Mouse (Mus musculus) embryonic stem cell, embryonic (primary cell): ENCODE results near the gene Impdh2.

Experiments used
- CTCF ChIA-PET, 4 experiments: fragments of 300-600 bp in 2 of 4; fragments of 350-600 bp in 2 of 4; sonication (Branson Sonifier 250); formaldehyde crosslinking; loops; one replicate each; lab custom pipeline; 2022; ENCODE audit warnings: inconsistent platforms in 2 of 4; lab: Charles Lee
- POLR2A ChIA-PET, 4 experiments: fragments of 300-600 bp in 2 of 4; fragments of 350-600 bp in 2 of 4; sonication (Branson Sonifier 250); formaldehyde crosslinking; loops; one replicate each; lab custom pipeline; 2022; ENCODE audit warnings: antibody characterized with exemption in 4 of 4, inconsistent platforms in 1 of 4; lab: Charles Lee

Impdh2 gene

GRCm38 (mm10) chr9:108560227-108560841 lies at the start of gene Impdh2:
Impdh2 (plus strand) TSS chr9:108560286.
- POLR2A ChIA-PET: interaction anchor here in 3 of 4 experiments (0.5 to 6.9 kb wide), 108 partner anchors 8 to 1733 kb away, joined by 3 to 90 read pairs (median 5); partner anchors contain the start of genes Dalrd3 (in 3 of the 3), Qars (in 3 of the 3), Qrich1 (in 3 of the 3) and Wdr6 (in 3 of the 3)
- CTCF ChIA-PET: interaction anchor here in 2 of 4 experiments (0.5 to 1.7 kb wide), 7 partner anchors 10 to 234 kb away, joined by 3 to 13 read pairs (median 6); partner anchors contain the start of genes Dalrd3 (in 1 of the 2) and Wdr6 (in 1 of the 2)

- POLR2A ChIA-PET: interaction anchor here (0.5 to 12.6 kb wide), 123 partner anchors 8 to 1414 kb away, joined by 3 to 192 read pairs (median 5); partner anchors contain the start of genes Qars (in 4 of the 4), Usp19 (in 4 of the 4), Dalrd3 (in 3 of the 4) and Gpx1 (in 3 of the 4)
- CTCF ChIA-PET: interaction anchor here (0.5 to 1.6 kb wide), 11 partner anchors 9 to 640 kb away, joined by 3 to 6 read pairs (median 3); partner anchors contain the start of genes Qars (in 2 of the 4), Dalrd3 (in 1 of the 4) and Ndufaf3 (in 1 of the 4)
Measured at GRCm38 (mm10) chr9:108516380-108517251, 43.5 kb upstream of the Impdh2 start, which contains the start of gene Qrich1. Qrich1 (plus strand) TSS chr9:108516806.

- ChIA-PET CTCF (interaction anchor here in 2 of 4 experiments (0.6 to 1.6 kb wide), 8 partner anchors 8 to 381 kb away, joined by 3 to 6 read pairs (median 3); partner anchors contain the start of genes Qars (in 2 of the 2) and Ndufaf3 (in 1 of the 2)), POLR2A (interaction anchor here (0.6 to 12.6 kb wide), 130 partner anchors 8 to 1414 kb away, joined by 3 to 192 read pairs (median 5); partner anchors contain the start of genes Qars (in 4 of the 4), Usp19 (in 4 of the 4), Dalrd3 (in 3 of the 4) and Gpx1 (in 3 of the 4))
Measured at GRCm38 (mm10) chr9:108517253-108517930, 42.7 kb upstream of the Impdh2 start.

GRCm38 (mm10) chr9:108517931-108518332 lies 42.2 kb upstream of the Impdh2 start:
- ChIA-PET CTCF (interaction anchor here in 1 of 4 experiments (1.6 kb wide), 1 partner anchor 10 kb away, joined by 6 read pairs; the partner anchor contains the start of gene Qars), POLR2A (interaction anchor here (0.6 to 12.6 kb wide), 88 partner anchors 7 to 1800 kb away, joined by 3 to 192 read pairs (median 6); partner anchors contain the start of genes Usp19 (in 4 of the 4), Dalrd3 (in 3 of the 4), Impdh2 (in 3 of the 4) and Lamb2 (in 3 of the 4))

GRCm38 (mm10) chr9:108521604-108522003 lies 38.5 kb upstream of the Impdh2 start:
- POLR2A ChIA-PET: interaction anchor here in 3 of 4 experiments (0.6 to 12.6 kb wide), 11 partner anchors 11 to 470 kb away, joined by 3 to 192 read pairs (median 4); partner anchors contain the start of genes 1700102P08Rik (in 1 of the 3), Arih2 (in 1 of the 3), Impdh2 (in 1 of the 3) and Pfkfb4 (in 1 of the 3)

GRCm38 (mm10) chr9:108523341-108523740 lies 36.7 kb upstream of the Impdh2 start:
- CTCF ChIA-PET: no interaction called here
- POLR2A ChIA-PET: interaction anchor here in 2 of 4 experiments (1.0 to 12.6 kb wide), 12 partner anchors 10 to 115 kb away, joined by 3 to 192 read pairs (median 4); partner anchors contain the start of genes Usp19 (in 2 of the 2), Dalrd3 (in 1 of the 2), Impdh2 (in 1 of the 2) and Ndufaf3 (in 1 of the 2)

More at GRCm38 (mm10) chr9:108521604-108522003, 38.5 kb upstream of the Impdh2 start:
- CTCF ChIA-PET: no interaction called here

GRCm38 (mm10) chr9:108525400-108525799 lies 34.7 kb upstream of the Impdh2 start:
- ChIA-PET CTCF (interaction anchor here in 2 of 4 experiments (0.8 to 1.7 kb wide), 5 partner anchors 8 to 73 kb away, joined by 3 to 4 read pairs (median 3); partner anchors contain the start of gene Ndufaf3 (in 1 of the 2)), POLR2A (interaction anchor here in 3 of 4 experiments (0.6 to 12.6 kb wide), 23 partner anchors 8 to 71 kb away, joined by 3 to 192 read pairs (median 5); partner anchors contain the start of genes Impdh2 (in 3 of the 3), Qrich1 (in 3 of the 3), Dalrd3 (in 1 of the 3) and Usp19 (in 1 of the 3))

- ChIA-PET CTCF (no interaction called here), POLR2A (interaction anchor here in 3 of 4 experiments (0.7 to 10.8 kb wide), 14 partner anchors 10 to 192 kb away, joined by 3 to 192 read pairs (median 5); partner anchors contain the start of genes Qrich1 (in 3 of the 3), Impdh2 (in 2 of the 3), Qars (in 2 of the 3) and Gpx1 (in 1 of the 3))
Measured at GRCm38 (mm10) chr9:108530954-108531353, 29.1 kb upstream of the Impdh2 start.

- ChIA-PET CTCF (no interaction called here), POLR2A (interaction anchor here (0.6 to 10.8 kb wide), 17 partner anchors 9 to 192 kb away, joined by 3 to 192 read pairs (median 5); partner anchors contain the start of genes Qrich1 (in 3 of the 4), Gpx1 (in 1 of the 4), Impdh2 (in 1 of the 4) and Qars (in 1 of the 4))
Measured at GRCm38 (mm10) chr9:108531496-108531895, 28.6 kb upstream of the Impdh2 start.

- ChIA-PET POLR2A (interaction anchor here in 1 of 4 experiments (1.0 to 4.2 kb wide), 6 partner anchors 11 to 25 kb away, joined by 3 to 18 read pairs (median 6); partner anchors contain the start of gene Qrich1), CTCF (interaction anchor here in 2 of 4 experiments (0.6 to 0.9 kb wide), 2 partner anchors 11 to 1964 kb away, joined by 3 read pairs; no protein-coding TSS in a partner anchor)
Measured at GRCm38 (mm10) chr9:108540846-108541245, 19.2 kb upstream of the Impdh2 start.

GRCm38 (mm10) chr9:108545986-108546385 lies 14.1 kb upstream of the Impdh2 start:
- ChIA-PET CTCF (no interaction called here), POLR2A (interaction anchor here in 2 of 4 experiments (0.9 to 4.6 kb wide), 13 partner anchors 8 to 47 kb away, joined by 3 to 25 read pairs (median 7); partner anchors contain the start of genes Impdh2 (in 2 of the 2), Ndufaf3 (in 1 of the 2) and Qrich1 (in 1 of the 2))

GRCm38 (mm10) chr9:108546875-108547274 lies 13.2 kb upstream of the Impdh2 start:
- ChIA-PET POLR2A (interaction anchor here in 2 of 4 experiments (1.0 to 4.6 kb wide), 14 partner anchors 8 to 46 kb away, joined by 3 to 19 read pairs (median 6); partner anchors contain the start of genes Impdh2 (in 2 of the 2), Qrich1 (in 2 of the 2), Ndufaf3 (in 1 of the 2) and Wdr6 (in 1 of the 2)), CTCF (interaction anchor here in 1 of 4 experiments (1.3 kb wide), 1 partner anchor 18 kb away, joined by 3 read pairs; no protein-coding TSS in a partner anchor)

GRCm38 (mm10) chr9:108559169-108559568 lies 917 bp upstream of the Impdh2 start:
- ChIA-PET POLR2A (interaction anchor here in 3 of 4 experiments (0.7 to 6.9 kb wide), 21 partner anchors 10 to 1573 kb away, joined by 3 to 90 read pairs (median 6); partner anchors contain the start of genes Dalrd3 (in 2 of the 3), Ndufaf3 (in 1 of the 3), Qrich1 (in 1 of the 3) and Wdr6 (in 1 of the 3)), CTCF (interaction anchor here in 2 of 4 experiments (0.6 to 1.7 kb wide), 2 partner anchors 15 to 274 kb away, joined by 3 to 6 read pairs; no protein-coding TSS in a partner anchor)

GRCm38 (mm10) chr9:108563671-108564070 lies 3.6 kb downstream of the Impdh2 start:
- ChIA-PET POLR2A (interaction anchor here in 3 of 4 experiments (1.0 to 9.0 kb wide), 13 partner anchors 10 to 84 kb away, joined by 3 to 184 read pairs (median 4); partner anchors contain the start of genes Qrich1 (in 2 of the 3), Wdr6 (in 2 of the 3), Lamb2 (in 1 of the 3) and Qars (in 1 of the 3)), CTCF (no interaction called here)

GRCm38 (mm10) chr9:108564131-108564530 lies 4.0 kb downstream of the Impdh2 start:
- POLR2A ChIA-PET: interaction anchor here in 3 of 4 experiments (0.5 to 9.0 kb wide), 16 partner anchors 10 to 132 kb away, joined by 3 to 184 read pairs (median 4); partner anchors contain the start of genes Wdr6 (in 2 of the 3), Lamb2 (in 1 of the 3), Qars (in 1 of the 3) and Qrich1 (in 1 of the 3)

More at GRCm38 (mm10) chr9:108564131-108564530, 4.0 kb downstream of the Impdh2 start:
- CTCF ChIA-PET: interaction anchor here in 1 of 4 experiments (0.5 kb wide), 1 partner anchor 219 kb away, joined by 3 read pairs; no protein-coding TSS in a partner anchor
